Mouse (Mus musculus): ENCODE data around the gene Ppp1r14d.

DNA sequence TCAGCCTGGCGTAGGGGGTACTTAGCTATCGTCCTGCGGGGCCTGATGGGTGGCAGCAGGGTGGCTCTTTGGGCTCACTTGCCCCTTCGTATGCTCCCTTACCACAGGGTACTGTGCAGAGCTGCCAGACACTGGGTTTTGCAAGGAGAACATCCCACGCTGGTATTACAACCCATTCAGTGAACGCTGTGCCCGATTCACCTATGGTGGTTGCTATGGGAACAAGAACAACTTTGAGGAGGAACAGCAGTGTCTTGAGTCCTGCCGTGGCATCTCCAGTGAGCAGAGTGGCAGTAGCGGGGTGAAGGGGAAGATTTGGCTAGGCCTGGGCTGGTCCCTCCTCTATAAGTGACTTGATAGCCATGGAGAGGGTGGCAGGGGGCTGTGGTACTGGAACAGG, 18.2 kb upstream of the Ppp1r14d start:
- TF ChIP-seq POLR2A (IDR thresholded peaks at IDR 0.05; ENCODE audit: insufficient read length, low read depth) (no peak), TCF12 (IDR thresholded peaks at IDR 0.05; ENCODE audit: insufficient read depth, poor library complexity, severe bottlenecking) (no peak), CEBPB (IDR thresholded peaks at IDR 0.05; ENCODE audit: insufficient read depth, poor library complexity, severe bottlenecking) (no peak)
